Mouse (Mus musculus) adrenal gland, postnatal 0 days (tissue): ENCODE data around the gene 0610040J01Rik. TPM values are rescaled to one million over a fixed set of nuclear protein-coding genes. Genes with fewer than 3 reads are reported as not detected.

Experiments used
- polyA plus RNA-seq: library from polyadenylated mRNA; unstranded; fragments of >200 nt; fragmentation: Nextera tagmentation; extraction: Ambion mirVana; gene quantifications from 2 replicates; pipeline ENCODE4 v1.2.1, GENCODE M21; 2015

Gene 0610040J01Rik
- polyA plus RNA-seq: 4.0 and 4.8 TPM in 2 replicates

DNA sequence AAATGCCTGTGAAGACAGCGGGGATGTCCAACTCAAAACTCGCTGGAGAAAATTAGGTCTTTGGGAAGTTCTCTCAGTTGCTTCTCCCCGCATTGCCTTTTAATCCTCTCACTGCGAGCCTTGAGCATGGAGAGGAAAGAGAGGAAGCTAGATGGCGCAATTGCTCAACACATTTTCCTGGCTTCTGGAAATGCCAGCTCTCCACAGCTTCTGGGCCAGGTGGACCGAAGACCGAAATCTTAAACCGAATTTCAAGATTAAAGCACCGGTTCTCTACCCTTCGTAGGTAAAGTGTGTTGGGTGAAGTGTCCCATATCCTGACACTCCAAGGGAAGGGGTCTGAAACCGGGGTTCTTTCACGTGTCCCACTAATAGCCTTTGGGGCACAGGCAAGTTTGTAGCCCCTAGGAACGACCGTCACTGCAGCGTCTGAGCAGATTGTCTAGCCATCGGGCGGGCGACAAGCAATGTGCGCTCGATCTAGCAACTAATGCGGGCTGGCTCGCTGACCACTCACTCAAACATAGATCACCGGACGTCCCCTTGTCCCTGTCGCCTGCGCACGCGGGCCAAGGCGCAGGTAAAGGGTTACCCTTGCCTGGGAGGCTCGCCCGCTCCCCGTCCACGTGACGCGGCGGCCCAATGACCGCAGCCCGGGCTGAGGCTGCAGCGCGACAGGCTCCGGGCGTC is at the start of gene 0610040J01Rik:
TSS of gene 0610040J01Rik (plus strand) at position 545 of the 690 bp plus-strand sequence.

Other genes starting within 250 kb of the 0610040J01Rik start
- 0.38 and 0.40 TPM in 2 replicates for gene Nwd2, start 163.3 kb upstream of the 0610040J01Rik start, polyA plus RNA-seq
- 16.5 and 20.4 TPM in 2 replicates for gene Rell1, start 156.5 kb downstream of the 0610040J01Rik start, polyA plus RNA-seq